Mouse (Mus musculus) right cerebral cortex, postnatal 4 days (tissue): ENCODE results near the gene Otulinl.

Experiments used
- DNase-seq: peaks from one replicate; pipeline ENCODE4 v3.0.0-alpha.2; 2022

The Otulinl gene

GRCm38 (mm10) chr15:27612533-27613221 lies 68.7 kb downstream of the Otulinl start:
- peak; percentile 58 for DNase-seq

GRCm38 (mm10) chr15:27609554-27609953 lies 71.8 kb downstream of the Otulinl start:
- no peak for DNase-seq

GRCm38 (mm10) chr15:27605252-27605651 lies 76.1 kb downstream of the Otulinl start:
- DNase-seq = no peak
